In genomic region chr15:89316146-89316545, GRCm38 (mm10) we compare ENCODE assay signal across 8 mouse cellular contexts. TPM values are rescaled to one million over a fixed set of nuclear protein-coding genes. Genes with fewer than 3 reads are reported as not detected.
DNase-seq lines count a peak whose midpoint lies in the region; ATAC-seq and TF ChIP-seq lines count a peak whose summit lies in the region.

No protein-coding gene starts in this region.

- DNase-seq in gastrocnemius, adult 2 months = peak; percentile 17
- no peak for DNase-seq in gastrocnemius, postnatal 36 days
- DNase-seq in A20 (ENCODE audit: low read depth, low spot score) = peak; percentile 68
- DNase-seq in liver, postnatal 0 days = peak; percentile 42
- no peak for DNase-seq in Muller cell, postnatal 12 days (ENCODE audit: inconsistent ontology term)
- no peak for DNase-seq in gastrocnemius, postnatal 25 days

- peak overlapping the region; percentile 93 for H3K4me3 ChIP-seq in gastrocnemius, adult 2 months
- H3K4me3 ChIP-seq in brown adipose tissue, adult 24 weeks (ENCODE audit: insufficient read depth, low read depth, low read length) = peak overlapping the region; percentile 83
- no peak overlapping the region for H3K4me3 ChIP-seq in liver, postnatal 0 days (ENCODE audit: low read depth, low read length)

- H3K4me2 ChIP-seq in liver, postnatal 0 days (ENCODE audit: low read depth, low read length) = no peak overlapping the region

- H3K27ac ChIP-seq in gastrocnemius, adult 2 months = peak overlapping the region; percentile 90; the same call in 1 of the 2 replicates
- H3K27ac ChIP-seq in brown adipose tissue, adult 24 weeks (replicated peaks; ENCODE audit: low read depth, low read length) = 0 out of 2 replicates have a peak overlapping the region, but pooled peaks have one; percentile 30
- no peak overlapping the region for H3K27ac ChIP-seq in liver, postnatal 0 days (ENCODE audit: low read depth)

- H3K27me3 ChIP-seq in liver, postnatal 0 days (ENCODE audit: insufficient read depth, low read length) = no peaks in the 10 kb centered on the region

- H3K4me1 ChIP-seq in brown adipose tissue, adult 24 weeks (ENCODE audit: control insufficient read depth, insufficient read depth, insufficient read length, low read length) = peaks cover 24% of the 10 kb centered on the region
- peaks cover 21% of the 10 kb centered on the region for H3K4me1 ChIP-seq in liver, postnatal 0 days (ENCODE audit: insufficient read depth)

- 81% methylated on average over 11 of the region's 11 CpGs for WGBS in liver, postnatal 0 days (ENCODE audit: insufficient replicate concordance)

- H3K9ac ChIP-seq in liver, postnatal 0 days (replicated peaks) = no peak overlapping the region

- no peak for ATAC-seq in liver, postnatal 0 days
- no peak for ATAC-seq in frontal cortex, adult (ENCODE audit: low TSS enrichment)

- TF ChIP-seq CTCF in gastrocnemius, adult 2 months (IDR thresholded peaks at IDR 0.05) = peak; percentile 33; the same call in 1 of the 2 replicates
- TF ChIP-seq CTCF in liver, postnatal 0 days (IDR thresholded peaks at IDR 0.05; ENCODE audit: low read depth) = peak; percentile 62

- intact Hi-C loops in gastrocnemius, adult 2 months (cut with DNase I) = loop anchor here (2.0 kb wide), 1 partner anchor 39 kb away; the partner anchor contains the start of genes Lmf2 and Ncaph2
- intact Hi-C loops in gastrocnemius, postnatal 36 days (cut with DNase I) = no loop called here

- no peaks in the 10 kb centered on the region for H3K36me3 ChIP-seq in liver, postnatal 0 days (replicated peaks; ENCODE audit: insufficient read depth, low read length)

- no peaks in the 10 kb centered on the region for H3K9me3 ChIP-seq in liver, postnatal 0 days (ENCODE audit: low read length)

- TF ChIP-seq EP300 in liver, postnatal 0 days (IDR thresholded peaks at IDR 0.05; ENCODE audit: low read depth) = no peak

RNA-seq across cellular contexts. Expression of gene Sbf1, which starts 1.0 kb away (rescaled TPM):
- total RNA-seq in gastrocnemius, adult 2 months (2021) = 10 to 100 TPM; 55.1 to 70.5 TPM
- 10 to 100 TPM; 62.0 to 62.1 TPM for total RNA-seq in gastrocnemius, postnatal 36 days (2021)
- 23.6 and 24.4 TPM in 2 replicates for polyA plus RNA-seq in brown adipose tissue, adult 24 weeks (2012; ENCODE audit: insufficient read depth, insufficient read length, missing spikeins)
- 16.5 and 17.0 TPM in 2 replicates for polyA plus RNA-seq in liver, postnatal 0 days (2015; fragmentation: Nextera tagmentation; extraction: Ambion mirVana)
- 10 to 100 TPM; 48.1 to 61.0 TPM for total RNA-seq in gastrocnemius, postnatal 25 days (2021)

RNA-seq across cellular contexts. Expression of gene Adm2, which starts 6.4 kb away (rescaled TPM):
- not detected for total RNA-seq in gastrocnemius, adult 2 months (2021)
- not detected for total RNA-seq in gastrocnemius, postnatal 36 days (2021)
- not detected in 2 replicates for polyA plus RNA-seq in brown adipose tissue, adult 24 weeks (2012; ENCODE audit: insufficient read depth, insufficient read length, missing spikeins)
- 1.4 and 3.7 TPM in 2 replicates for polyA plus RNA-seq in liver, postnatal 0 days (2015; fragmentation: Nextera tagmentation; extraction: Ambion mirVana)
- not detected for total RNA-seq in gastrocnemius, postnatal 25 days (2021)

RNA-seq across cellular contexts. Expression of gene Miox, which starts 18.1 kb away (rescaled TPM):
- not detected for total RNA-seq in gastrocnemius, adult 2 months (2021)
- not detected for total RNA-seq in gastrocnemius, postnatal 36 days (2021)
- polyA plus RNA-seq in brown adipose tissue, adult 24 weeks (2012; ENCODE audit: insufficient read depth, insufficient read length, missing spikeins) = not detected in 2 replicates
- polyA plus RNA-seq in liver, postnatal 0 days (2015; fragmentation: Nextera tagmentation; extraction: Ambion mirVana) = 22.9 and 27.0 TPM in 2 replicates
- total RNA-seq in gastrocnemius, postnatal 25 days (2021) = not detected

RNA-seq across cellular contexts. Expression of gene Lmf2, which starts 39.3 kb away (rescaled TPM):
- 10 to 100 TPM; 12.7 to 16.1 TPM for total RNA-seq in gastrocnemius, adult 2 months (2021)
- total RNA-seq in gastrocnemius, postnatal 36 days (2021) = 10 to 100 TPM; 12.0 to 12.6 TPM
- polyA plus RNA-seq in brown adipose tissue, adult 24 weeks (2012; ENCODE audit: insufficient read depth, insufficient read length, missing spikeins) = 10.6 and 12.7 TPM in 2 replicates
- polyA plus RNA-seq in liver, postnatal 0 days (2015; fragmentation: Nextera tagmentation; extraction: Ambion mirVana) = 22.1 and 24.0 TPM in 2 replicates
- total RNA-seq in gastrocnemius, postnatal 25 days (2021) = 10 to 100 TPM in 1 of 2 experiments, 1 to 10 TPM in 1; 9.9 to 13.6 TPM

RNA-seq across cellular contexts. Expression of gene Ncaph2, which starts 39.4 kb away (rescaled TPM):
- total RNA-seq in gastrocnemius, adult 2 months (2021) = 10 to 100 TPM; 40.9 to 41.4 TPM
- total RNA-seq in gastrocnemius, postnatal 36 days (2021) = 10 to 100 TPM; 36.7 to 43.0 TPM
- polyA plus RNA-seq in brown adipose tissue, adult 24 weeks (2012; ENCODE audit: insufficient read depth, insufficient read length, missing spikeins) = 59.3 and 60.2 TPM in 2 replicates
- polyA plus RNA-seq in liver, postnatal 0 days (2015; fragmentation: Nextera tagmentation; extraction: Ambion mirVana) = 59.4 and 59.8 TPM in 2 replicates
- 10 to 100 TPM; 35.1 to 37.0 TPM for total RNA-seq in gastrocnemius, postnatal 25 days (2021)

Comparison
In these comparisons a context has a peak if more than half of its experiments do, and no peak if none do; other contexts are left out.
1. DNase-seq: peak in gastrocnemius, adult 2 months (single experiment), A20 (single experiment) and liver, postnatal 0 days (single experiment); none in gastrocnemius, postnatal 36 days (0 of 2), Muller cell, postnatal 12 days (single experiment) and gastrocnemius, postnatal 25 days (single experiment).